Mouse (Mus musculus) liver, postnatal 0 days (tissue): ENCODE data around the gene Cdca7.

Experiments used
- CTCF ChIP-seq: sonication (generic); IDR thresholded peaks from 2 replicates; pipeline ENCODE4 v1.5.1; 2016; ENCODE audit warnings: antibody characterized with exemption, low read depth
- EP300 ChIP-seq: IDR thresholded peaks from 2 replicates; pipeline ENCODE4 v1.6.1; 2016; ENCODE audit warnings: antibody characterized with exemption, low read depth, mild to moderate bottlenecking

- TF ChIP-seq CTCF (no peak), EP300 (no peak)
Observed at GRCm38 (mm10) chr2:72493039-72493438, 17.1 kb downstream of the Cdca7 start.
